Mouse (Mus musculus): ENCODE results near the gene Sap30.

The Sap30 gene

DNA sequence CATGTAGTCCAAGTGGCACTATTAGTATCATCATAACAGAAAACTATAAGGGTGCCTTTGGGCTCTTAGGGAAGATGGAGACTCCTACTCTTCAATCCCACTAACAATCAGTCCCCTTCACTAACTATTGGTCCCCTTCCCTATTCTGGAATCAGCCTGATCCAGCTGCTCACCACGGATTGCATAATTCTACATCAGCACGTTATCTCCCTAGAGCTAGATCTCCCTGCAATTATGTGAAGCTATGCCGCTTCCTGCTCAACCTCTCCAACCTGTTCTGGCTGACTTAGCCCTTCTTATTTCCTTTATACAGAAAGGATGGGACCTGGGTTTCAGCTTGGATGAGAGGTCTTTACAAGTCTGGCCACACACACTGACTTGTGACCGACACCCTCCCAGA lies 44.4 kb downstream of the Sap30 start:
- no peak for DNase-seq (ENCODE audit: extremely low spot score, low read depth, low spot score)

DNA sequence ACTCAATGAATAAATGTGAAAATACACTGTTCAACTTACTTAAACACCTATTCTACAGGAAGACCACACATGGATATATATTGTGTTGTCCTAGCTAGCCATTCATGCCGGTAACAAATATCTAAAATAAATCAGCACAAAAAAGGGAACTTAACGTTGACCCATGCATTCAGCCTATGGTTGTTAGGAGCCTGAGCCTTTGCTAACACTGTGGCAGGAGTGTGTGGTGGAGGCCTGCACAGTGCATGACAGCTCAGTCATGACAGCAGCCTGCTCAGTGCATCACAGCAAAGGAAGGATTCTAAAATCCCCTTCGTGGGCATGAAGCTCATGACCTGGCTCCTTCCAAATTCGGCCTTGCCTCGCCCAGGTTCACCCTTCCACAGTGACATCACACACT lies 46.1 kb downstream of the Sap30 start:
- DNase-seq (ENCODE audit: extremely low spot score, low read depth, low spot score) = no peak

DNA sequence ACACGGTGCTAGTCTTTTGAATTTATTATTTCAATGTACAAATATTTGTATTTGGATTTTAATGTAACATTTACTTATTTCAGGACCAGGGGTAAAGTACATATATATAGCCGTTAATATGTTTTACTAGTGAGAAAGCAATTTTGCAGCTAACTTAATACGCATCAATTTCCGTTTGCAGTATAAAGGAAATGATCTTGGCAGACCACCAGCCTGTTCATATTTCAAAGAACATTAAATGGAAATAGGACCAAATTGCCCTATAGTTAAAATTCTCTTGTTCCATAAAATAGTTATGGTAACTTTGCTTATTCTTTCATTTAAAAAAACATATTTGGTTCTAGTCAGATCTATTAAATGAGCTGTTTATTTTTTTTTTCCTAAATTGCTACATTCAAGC lies 46.5 kb downstream of the Sap30 start:
- no peak for DNase-seq (ENCODE audit: extremely low spot score, low read depth, low spot score)

DNA sequence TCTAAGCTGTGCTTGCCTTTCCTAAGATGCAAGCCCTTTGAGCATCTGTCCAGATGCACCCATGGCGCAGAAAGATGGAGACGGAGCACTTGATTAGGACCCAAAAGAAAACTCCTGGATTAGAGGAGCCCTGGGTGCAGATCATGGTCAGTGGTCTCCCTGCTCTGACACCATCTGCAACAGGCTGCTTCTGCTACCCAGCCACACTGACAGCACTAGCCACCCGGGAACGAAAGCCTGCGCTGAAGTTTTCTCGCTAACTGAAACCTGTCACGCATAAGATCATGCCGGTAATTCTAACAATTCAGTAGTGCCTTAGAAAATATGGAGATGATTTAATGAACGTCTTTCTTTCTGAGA lies 51.2 kb downstream of the Sap30 start:
- no peak for DNase-seq (ENCODE audit: extremely low spot score, low read depth, low spot score)

DNA sequence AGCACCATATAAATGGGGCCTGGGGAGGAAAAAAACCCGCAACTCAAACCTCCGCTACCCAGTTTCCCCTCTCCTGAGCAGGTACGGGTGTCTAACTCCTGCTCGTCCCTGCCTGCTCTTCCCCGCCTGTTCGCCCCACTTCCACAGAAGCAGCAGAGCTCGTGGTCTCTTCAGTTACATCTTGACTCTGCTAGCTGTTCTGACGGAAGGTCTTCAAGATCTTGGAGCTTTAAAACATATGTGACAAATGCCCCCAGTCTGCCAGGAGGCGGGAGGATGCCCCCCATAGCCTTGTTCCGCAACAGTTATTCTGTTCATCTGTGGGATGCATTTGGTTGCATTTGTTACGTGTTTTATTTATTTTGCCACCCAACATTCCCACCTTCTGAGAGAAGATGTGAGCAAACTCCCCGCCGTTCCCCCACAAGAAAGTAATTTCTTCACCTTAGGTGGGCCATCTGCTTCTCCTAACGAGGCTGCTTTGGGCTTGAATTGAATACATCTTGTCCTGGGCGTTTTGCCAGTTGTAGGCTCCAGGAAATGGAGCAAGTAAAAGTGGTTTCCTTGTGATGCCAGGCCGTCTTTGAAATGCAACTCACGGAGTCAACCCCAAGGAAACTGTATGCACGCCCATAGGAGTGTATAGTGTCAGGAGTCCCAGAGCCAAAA lies 51.8 kb downstream of the Sap30 start:
- no peak for DNase-seq (ENCODE audit: extremely low spot score, low read depth, low spot score)

DNA sequence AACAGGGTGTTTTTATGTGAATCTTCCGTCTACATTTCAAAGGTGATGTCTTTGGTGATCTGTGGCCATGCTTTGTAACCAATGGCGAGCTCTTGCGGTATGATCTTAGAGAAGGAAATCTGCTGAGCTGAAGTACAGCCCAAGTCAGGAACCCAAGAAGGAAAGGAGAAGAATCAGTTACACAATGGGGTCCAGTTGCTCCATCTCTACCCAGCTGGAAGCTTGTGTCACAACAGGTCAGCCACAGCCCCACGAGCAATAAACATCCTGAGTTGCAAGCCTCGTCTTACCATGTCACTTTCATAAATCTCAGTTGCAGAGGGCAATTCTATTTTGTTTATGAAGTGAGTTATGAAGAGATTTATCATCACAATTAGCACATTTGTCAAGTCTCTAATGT lies 54.9 kb downstream of the Sap30 start:
- no peak for DNase-seq (ENCODE audit: extremely low spot score, low read depth, low spot score)
